Mouse (Mus musculus) kidney, adult 2 months (tissue): ENCODE data around the gene Dbx1. TPM values are rescaled to one million over a fixed set of nuclear protein-coding genes. Genes with fewer than 3 reads are reported as not detected.

Experiments
- DNase-seq: peaks from one replicate; pipeline ENCODE4 v3.0.0; 2021
- H3K27ac ChIP-seq: fragments of 200-500 bp; 2 replicates; pipeline ENCODE4 v1.5.1; 2012; ENCODE audit warnings: low read depth, low read length, control low read depth, inconsistent platforms; ENCODE audit not compliant: insufficient read depth
- H3K27me3 ChIP-seq: fragments of 200-500 bp; replicated peaks from 2 replicates; pipeline ENCODE4 v1.6.1; 2012; ENCODE audit warnings: mild to moderate bottlenecking, moderate library complexity, low read length, inconsistent platforms; ENCODE audit not compliant: control insufficient read depth, insufficient read depth
- H3K36me3 ChIP-seq: fragments of 200-500 bp; 2 replicates; pipeline ENCODE4 v1.6.1; 2012; ENCODE audit warnings: mild to moderate bottlenecking, moderate library complexity, low read length, inconsistent platforms; ENCODE audit not compliant: control insufficient read depth, insufficient read depth
- H3K4me1 ChIP-seq: fragments of 200-500 bp; 2 replicates; pipeline ENCODE4 v1.6.1; 2011; ENCODE audit warnings: low read length; ENCODE audit not compliant: control insufficient read depth, insufficient read depth
- H3K4me3 ChIP-seq: fragments of 200-500 bp; 2 replicates; pipeline ENCODE4 v1.5.1; 2011; ENCODE audit warnings: mild to moderate bottlenecking, low read depth, low read length, control low read depth; ENCODE audit not compliant: insufficient read depth
- CTCF ChIP-seq: fragments of 200-500 bp; conservative IDR thresholded peaks from 2 replicates; pipeline ENCODE4 v1.5.1; 2011; ENCODE audit warnings: low read depth, mild to moderate bottlenecking, control low read depth, low read length, moderate library complexity, mixed read lengths; ENCODE audit not compliant: insufficient read depth, insufficient read length
- POLR2A ChIP-seq: fragments of 200-500 bp; IDR thresholded peaks from one replicate; pipeline ENCODE4 v1.6.1; 2011; ENCODE audit warnings: low read depth, low read length, control low read depth
- WGBS: fragments of 180-500 bp; shearing (Covaris S2); methylation state at CpG from one replicate; pipeline ENCODE4 v1.1.7; 2018; 5-methylcytosine and 5-hydroxymethylcytosine counted together
- polyA plus RNA-seq: library from polyadenylated mRNA; depleted of rRNA; stranded (reverse); fragments of >200 nt; gene quantifications from 2 replicates; pipeline ENCODE4 v1.2.3, GENCODE M21; 2012

Dbx1 gene
- polyA plus RNA-seq, 1 experiment, result not detected

GRCm38 (mm10) chr7:49662492-49663026 is 25.9 kb upstream of the Dbx1 start:
- TF ChIP-seq POLR2A (no peak), CTCF (no peak)
- Histone ChIP-seq H3K4me1 (no peaks in the 10 kb centered on the region), H3K4me3 (no peak overlapping the region), H3K36me3 (no peaks in the 10 kb centered on the region), H3K27ac (no peak overlapping the region), H3K27me3 (no peaks in the 10 kb centered on the region; the same call in 1 of the 2 replicates)
- DNase-seq, result no peak
- WGBS, result 5% methylated on average over 7 of the region's 7 CpGs

GRCm38 (mm10) chr7:49661811-49662491 is 25.3 kb upstream of the Dbx1 start:
- 3% methylated on average over 24 of the region's 24 CpGs for WGBS
- no peak overlapping the region for H3K4me3 ChIP-seq
- DNase-seq, result no peak

DNA sequence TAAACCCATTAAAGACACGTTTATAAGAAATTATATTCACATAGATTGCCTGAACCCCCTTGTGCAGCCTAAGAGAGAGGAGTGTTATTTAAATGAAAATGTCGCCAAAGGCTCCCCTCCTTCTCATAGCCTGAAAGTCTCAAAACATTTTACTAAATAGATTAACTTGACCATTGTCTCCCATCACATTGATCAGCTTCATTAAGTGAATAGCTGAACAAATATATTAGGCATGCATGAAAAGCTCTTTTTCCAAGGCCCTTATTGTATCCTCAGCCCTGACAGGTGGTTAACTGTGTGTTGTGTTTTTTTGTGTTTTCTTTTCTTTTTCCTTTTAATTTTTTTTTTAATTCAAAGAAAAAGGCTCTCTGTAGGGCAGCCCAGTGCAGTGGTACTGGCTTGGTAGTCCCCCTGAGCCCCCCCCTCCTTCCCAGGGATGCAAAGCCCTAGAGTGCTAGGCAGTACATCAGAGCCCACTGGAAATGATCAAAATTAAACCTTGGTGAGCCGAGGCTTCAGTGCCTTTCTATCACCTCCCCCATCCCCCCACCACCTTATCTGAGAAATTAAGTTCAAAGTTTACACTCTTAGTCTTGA is 4.2 kb upstream of the Dbx1 start:
- 48% methylated on average over 3 of the region's 3 CpGs for WGBS
- Histone ChIP-seq H3K4me3 (no peak overlapping the region), H3K36me3 (no peaks in the 10 kb centered on the region), H3K27ac (no peak overlapping the region), H3K27me3 (peaks cover 8% of the 10 kb centered on the region), H3K4me1 (no peaks in the 10 kb centered on the region)
- TF ChIP-seq POLR2A (no peak), CTCF (no peak)
- DNase-seq, result no peak

More at GRCm38 (mm10) chr7:49661811-49662491, 25.3 kb upstream of the Dbx1 start:
- no peaks in the 10 kb centered on the region; the same call in 1 of the 2 replicates for H3K27me3 ChIP-seq
- no peak overlapping the region for H3K27ac ChIP-seq
- TF ChIP-seq CTCF (no peak), POLR2A (no peak)
- H3K36me3 ChIP-seq, result no peaks in the 10 kb centered on the region
- no peaks in the 10 kb centered on the region for H3K4me1 ChIP-seq

DNA sequence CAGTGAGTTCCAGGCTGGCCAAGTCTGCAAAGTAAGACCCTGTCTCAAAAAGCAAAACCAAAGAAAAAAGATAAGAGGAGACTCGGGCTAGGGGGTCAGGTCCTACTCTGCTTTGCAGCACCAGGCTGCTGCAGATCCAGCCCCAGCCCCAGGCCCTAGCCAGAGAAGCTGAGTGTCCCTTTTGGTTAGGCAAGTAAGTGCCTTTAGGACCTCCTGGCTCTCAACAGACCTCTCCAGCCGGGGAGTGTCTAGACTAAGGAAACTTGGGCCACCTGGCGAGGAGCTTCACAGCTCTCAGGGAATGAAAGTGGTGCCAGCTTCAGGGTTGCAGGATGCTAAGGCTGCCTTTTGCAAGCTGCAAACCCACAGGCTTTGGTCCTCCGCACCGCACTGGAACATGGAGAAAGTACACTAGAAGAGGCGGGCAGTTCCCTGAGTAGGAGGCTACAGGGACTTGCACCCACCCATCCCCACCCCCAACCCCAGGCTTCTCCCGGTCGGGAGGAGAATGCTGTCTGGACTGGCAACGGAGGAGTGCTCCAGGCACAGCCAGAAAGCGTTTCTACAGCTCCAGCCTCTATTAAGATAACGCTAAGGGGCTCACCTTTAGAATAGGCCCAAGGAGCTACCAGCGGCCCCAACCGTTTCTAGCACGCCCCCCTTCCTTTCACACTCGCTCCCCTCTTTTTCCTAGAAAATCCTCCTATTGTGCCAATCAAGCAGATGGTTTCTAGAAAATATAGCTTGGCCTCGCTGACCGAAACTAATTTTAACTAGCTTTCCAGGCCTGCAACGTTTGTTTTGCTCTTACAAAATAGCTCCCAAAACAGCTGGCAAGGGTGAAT is 3.4 kb upstream of the Dbx1 start:
- no peak overlapping the region for H3K4me3 ChIP-seq
- H3K27me3 ChIP-seq, result peaks cover 11% of the 10 kb centered on the region
- H3K4me1 ChIP-seq, result no peaks in the 10 kb centered on the region
- 35% methylated on average over 18 of the region's 18 CpGs for WGBS
- DNase-seq, result no peak
- no peak for TF ChIP-seq CTCF
- TF ChIP-seq POLR2A, result no peak
- no peak overlapping the region for H3K27ac ChIP-seq
- no peaks in the 10 kb centered on the region for H3K36me3 ChIP-seq

GRCm38 (mm10) chr7:49638941-49639776 is 2.5 kb upstream of the Dbx1 start:
- no peak for DNase-seq
- no peaks in the 10 kb centered on the region for H3K36me3 ChIP-seq
- H3K27ac ChIP-seq, result no peak overlapping the region
- no peak for TF ChIP-seq POLR2A
- TF ChIP-seq CTCF, result no peak
- peaks cover 16% of the 10 kb centered on the region for H3K27me3 ChIP-seq
- no peak overlapping the region for H3K4me3 ChIP-seq
- 5% methylated on average over 35 of the region's 35 CpGs for WGBS
- no peaks in the 10 kb centered on the region for H3K4me1 ChIP-seq

DNA sequence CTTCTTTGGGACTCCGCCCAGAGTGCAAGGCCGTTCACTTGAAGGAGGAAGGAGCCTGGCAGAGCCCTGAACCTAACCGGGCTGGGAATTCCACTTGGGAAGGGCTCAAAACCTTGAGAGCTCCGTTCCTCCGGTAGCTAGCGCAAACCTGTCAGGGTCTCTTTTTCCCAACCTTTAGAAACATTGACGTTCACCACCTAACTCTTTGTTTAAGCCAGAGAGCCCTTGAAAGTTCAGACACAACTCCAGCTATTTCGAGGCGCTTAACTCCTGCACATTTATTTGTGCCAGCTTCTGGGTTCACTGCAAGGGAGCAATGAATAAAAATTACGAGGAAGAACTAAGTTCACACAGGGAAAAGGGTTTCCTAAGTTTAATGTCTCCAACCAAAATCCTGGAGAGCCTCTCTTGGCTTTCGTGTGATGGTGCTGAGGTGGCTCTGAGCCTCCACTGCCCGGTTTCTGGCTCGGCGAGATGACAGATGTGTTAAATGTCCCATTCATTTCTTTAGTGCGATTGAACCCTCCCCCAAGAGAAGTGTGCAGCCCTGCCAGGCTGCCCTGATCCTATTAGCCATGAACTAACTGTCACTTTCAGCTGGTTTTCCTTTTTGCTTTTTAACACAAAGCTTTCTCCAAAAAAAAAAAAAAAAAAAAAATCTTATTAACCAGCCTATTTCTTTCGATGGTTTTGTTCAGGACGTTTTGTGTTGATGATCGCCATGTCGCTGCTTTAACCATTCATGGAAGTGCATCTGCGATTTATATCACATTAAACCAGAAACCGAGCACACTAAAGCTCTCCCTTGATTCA is 1.4 kb upstream of the Dbx1 start:
- DNase-seq, result no peak
- Histone ChIP-seq H3K4me3 (no peak overlapping the region), H3K4me1 (no peaks in the 10 kb centered on the region), H3K27me3 (peaks cover 19% of the 10 kb centered on the region), H3K36me3 (no peaks in the 10 kb centered on the region), H3K27ac (no peak overlapping the region)
- 7% methylated on average over 21 of the region's 21 CpGs for WGBS
- no peak for TF ChIP-seq POLR2A
- TF ChIP-seq CTCF, result no peak
